Mouse (Mus musculus) liver, postnatal 0 days (tissue): Measurements from ENCODE around the gene Tmem221.

ENCODE experiments used
- CTCF ChIP-seq: sonication (generic); IDR thresholded peaks from 2 replicates; pipeline ENCODE4 v1.5.1; 2016; ENCODE audit warnings: antibody characterized with exemption, low read depth
- EP300 ChIP-seq: IDR thresholded peaks from 2 replicates; pipeline ENCODE4 v1.6.1; 2016; ENCODE audit warnings: antibody characterized with exemption, low read depth, mild to moderate bottlenecking

GRCm38 (mm10) chr8:71566501-71566900 lies 7.8 kb upstream of the Tmem221 start, which contains the start of gene Nxnl1:
- no peak for TF ChIP-seq EP300
- no peak for TF ChIP-seq CTCF
